Mouse (Mus musculus): ENCODE results near the gene Klf6.

DNA sequence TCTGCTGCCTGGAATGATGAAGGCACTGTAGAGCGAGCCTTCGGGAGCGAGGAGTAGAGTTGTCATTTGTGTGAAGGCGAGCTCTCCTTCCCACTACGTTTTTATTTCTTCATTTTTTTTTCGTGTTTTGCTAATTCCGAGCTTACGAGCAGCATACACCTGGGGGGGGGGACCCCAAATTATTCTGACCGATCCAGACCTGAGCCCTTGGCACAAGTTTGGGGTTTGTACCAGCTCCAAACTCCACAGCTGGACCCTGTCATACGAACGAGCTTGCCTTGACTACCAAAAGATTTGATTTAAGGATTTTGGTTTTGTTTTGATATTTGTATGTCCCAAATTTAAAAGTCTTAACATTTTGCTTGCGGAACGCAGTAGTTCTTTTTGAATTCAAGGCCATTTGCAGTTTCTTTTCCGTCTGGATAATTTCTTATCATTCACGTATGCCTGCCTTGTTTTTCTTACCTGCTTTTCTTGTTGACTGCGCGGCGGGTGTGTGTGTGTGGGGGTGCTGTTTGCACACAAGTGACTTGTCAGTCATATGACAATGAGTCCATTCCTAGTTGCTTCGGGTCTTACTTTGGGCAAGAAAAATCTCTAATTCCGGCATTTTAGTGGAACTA lies 832 bp downstream of the Klf6 start:
- TF ChIP-seq POLR2A (IDR thresholded peaks at IDR 0.05; ENCODE audit: insufficient read depth, low read length) (no peak), CTCF (IDR thresholded peaks at IDR 0.05; ENCODE audit: low read depth, low read length) (no peak)
